Mouse (Mus musculus) liver, postnatal 0 days (tissue): ENCODE results near the gene Dhfr.

Experiments
- CTCF ChIP-seq: sonication (generic); IDR thresholded peaks from 2 replicates; pipeline ENCODE4 v1.5.1; 2016; ENCODE audit warnings: antibody characterized with exemption, low read depth
- EP300 ChIP-seq: IDR thresholded peaks from 2 replicates; pipeline ENCODE4 v1.6.1; 2016; ENCODE audit warnings: antibody characterized with exemption, low read depth, mild to moderate bottlenecking

- TF ChIP-seq CTCF (no peak), EP300 (no peak)
These were observed 28.5 kb upstream of the Dhfr start for GRCm38 (mm10) chr13:92326030-92326429.
